Mouse (Mus musculus) Patski (cell line): ENCODE results near the gene Aff3. TPM values are rescaled to one million over a fixed set of nuclear protein-coding genes. Genes with fewer than 3 reads are reported as not detected.

Experiments used
- ATAC-seq: fragments of 100-300 bp; one replicate; pipeline ENCODE4 v1.8.0; 2021
- CTCF ChIA-PET: fragments of 350-600 bp; sonication (Branson Sonifier 250); formaldehyde crosslinking; loops from one replicate; lab custom pipeline; 2022; ENCODE audit warnings: inconsistent platforms; lab: Charles Lee
- POLR2A ChIA-PET: fragments of 350-600 bp; sonication (Branson Sonifier 250); formaldehyde crosslinking; loops from one replicate; lab custom pipeline; 2022; ENCODE audit warnings: antibody characterized with exemption, inconsistent platforms; lab: Charles Lee
- DNase-seq: peaks from one replicate; pipeline ENCODE4 v3.0.0-alpha.2; 2011; ENCODE audit warnings: low read depth, low spot score
- H3K27me3 ChIP-seq: fragments of 371-371 bp; one replicate; pipeline ENCODE4 v1.5.1; 2021
- CTCF ChIP-seq: fragments of 100-300 bp; IDR thresholded peaks from one replicate; pipeline ENCODE4 v1.5.1; 2021
- in situ Hi-C: fragments of 300-500 bp; cut with MboI; formaldehyde crosslinking; loops from 3 replicates; pipeline ENCODE4 v1.11.1; 2018; ENCODE audit warnings: low pct_unique_long_range_greater_than_20kb, mixed read lengths
- polyA plus RNA-seq: library from polyadenylated mRNA; unstranded; gene quantifications from one replicate; pipeline ENCODE4 v1.2.3, GENCODE M21; 2021

Gene Aff3
- polyA plus RNA-seq, 1 experiment from 2014 or later: 0.39 TPM

DNA sequence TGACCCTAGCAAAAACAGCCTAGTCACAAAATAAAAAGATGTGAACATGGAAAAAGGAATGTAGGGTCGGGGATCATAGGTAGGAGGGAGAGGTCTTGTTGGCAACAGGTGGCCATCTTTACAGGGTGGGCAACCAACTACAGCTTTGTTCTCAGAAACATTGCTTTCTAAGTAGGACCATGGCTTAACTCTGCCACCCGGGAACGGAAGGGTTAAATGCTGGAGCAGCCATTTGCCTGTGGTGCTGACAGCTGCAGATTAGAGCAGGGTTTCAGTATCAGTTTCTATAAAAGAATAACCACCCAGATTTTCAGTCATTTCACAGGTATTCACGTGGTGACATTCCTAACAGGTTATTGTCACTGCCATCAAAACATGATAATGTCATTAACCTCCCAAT, 317.4 kb downstream of the Aff3 start:
- no peak for TF ChIP-seq CTCF
- H3K27me3 ChIP-seq: no peaks in the 10 kb centered on the region
- CTCF ChIA-PET: interaction anchor here (1.3 kb wide), 1 partner anchor 12 kb away, joined by 3 read pairs; no protein-coding TSS in a partner anchor
- POLR2A ChIA-PET: no interaction called here
- in situ Hi-C loops: no loop called here
- ATAC-seq (no peak), DNase-seq (no peak)

DNA sequence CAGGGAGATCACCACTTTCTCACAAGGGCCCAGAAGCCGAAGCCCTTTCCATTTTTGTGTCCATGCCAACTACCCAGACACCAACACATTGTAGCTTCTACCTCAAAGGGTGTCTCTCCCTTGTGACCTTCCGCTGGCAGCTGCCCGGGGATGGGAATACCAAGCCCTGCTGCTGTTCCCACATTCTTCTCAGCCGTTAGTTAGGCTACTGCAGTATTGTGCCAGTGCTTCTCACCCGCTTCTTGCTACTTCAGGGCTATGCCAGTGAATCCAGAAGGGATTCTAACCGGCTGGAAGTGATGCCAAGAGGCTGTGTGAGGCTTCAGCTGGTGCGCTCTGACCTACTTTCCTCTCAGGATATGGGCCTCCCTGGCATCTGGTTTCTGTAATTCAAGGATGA, 330.5 kb downstream of the Aff3 start:
- in situ Hi-C loops: no loop called here
- no peak for TF ChIP-seq CTCF
- no peaks in the 10 kb centered on the region for H3K27me3 ChIP-seq
- ChIA-PET POLR2A (no interaction called here), CTCF (interaction anchor here (0.8 kb wide), 1 partner anchor 13 kb away, joined by 3 read pairs; no protein-coding TSS in a partner anchor)
- no peak for ATAC-seq
- no peak for DNase-seq

GRCm38 (mm10) chr1:38332919-38333318, 331.8 kb downstream of the Aff3 start:
- ChIA-PET POLR2A (interaction anchor here (0.5 kb wide), 1 partner anchor 462 kb away, joined by 7 read pairs; no protein-coding TSS in a partner anchor), CTCF (interaction anchor here (1.1 to 1.2 kb wide), 3 partner anchors 18 to 148 kb away, joined by 3 read pairs; no protein-coding TSS in a partner anchor)
- TF ChIP-seq CTCF: no peak
- no peaks in the 10 kb centered on the region for H3K27me3 ChIP-seq
- in situ Hi-C loops: no loop called here
- no peak for DNase-seq
- ATAC-seq: no peak

- POLR2A ChIA-PET: no interaction called here
- no peak for ATAC-seq
- no peak for DNase-seq
- in situ Hi-C loops: no loop called here
- no peaks in the 10 kb centered on the region for H3K27me3 ChIP-seq
- CTCF ChIA-PET: no interaction called here
- TF ChIP-seq CTCF: no peak
These were observed 340.5 kb downstream of the Aff3 start for GRCm38 (mm10) chr1:38324206-38324605.

DNA sequence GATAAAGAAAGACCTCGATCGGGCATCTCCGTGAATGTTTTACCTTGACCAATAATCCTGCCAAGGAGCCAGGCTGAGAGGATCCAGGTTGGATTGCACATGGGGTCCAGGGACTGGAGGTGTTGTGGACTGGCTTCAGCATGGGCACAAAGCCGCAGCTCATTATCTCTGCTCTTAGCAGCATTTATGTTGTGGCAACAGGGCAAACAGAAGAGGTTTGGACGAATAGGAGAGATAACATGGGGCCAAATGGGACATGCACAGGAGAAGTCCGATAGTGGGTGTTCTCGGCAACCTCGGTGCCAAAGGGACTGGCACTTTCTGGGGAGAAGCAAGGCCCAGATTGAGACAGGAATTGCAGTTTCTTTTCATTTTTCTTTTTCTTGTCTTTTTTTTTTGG, 342.9 kb downstream of the Aff3 start:
- CTCF ChIA-PET: no interaction called here
- no peak for TF ChIP-seq CTCF
- ATAC-seq (no peak), DNase-seq (no peak)
- POLR2A ChIA-PET: no interaction called here
- in situ Hi-C loops: no loop called here
- no peaks in the 10 kb centered on the region for H3K27me3 ChIP-seq

- H3K27me3 ChIP-seq: no peaks in the 10 kb centered on the region
- ChIA-PET CTCF (interaction anchor here (0.7 to 0.8 kb wide), 2 partner anchors 14 to 115 kb away, joined by 3 read pairs; no protein-coding TSS in a partner anchor), POLR2A (no interaction called here)
- ATAC-seq: no peak
- in situ Hi-C loops: no loop called here
- no peak for TF ChIP-seq CTCF
- no peak for DNase-seq
These were observed 343.8 kb downstream of the Aff3 start for GRCm38 (mm10) chr1:38320971-38321305.

GRCm38 (mm10) chr1:38320126-38320970, 344.4 kb downstream of the Aff3 start:
- ChIA-PET CTCF (interaction anchor here (0.7 to 0.8 kb wide), 2 partner anchors 14 to 114 kb away, joined by 3 read pairs; no protein-coding TSS in a partner anchor), POLR2A (interaction anchor here (0.6 to 0.7 kb wide), 2 partner anchors 10 to 23 kb away, joined by 4 to 5 read pairs; no protein-coding TSS in a partner anchor)
- DNase-seq (no peak), ATAC-seq (no peak)
- in situ Hi-C loops: no loop called here
- TF ChIP-seq CTCF: no peak
- H3K27me3 ChIP-seq: no peaks in the 10 kb centered on the region

GRCm38 (mm10) chr1:38318614-38319013, 346.1 kb downstream of the Aff3 start:
- no peak for ATAC-seq

DNA sequence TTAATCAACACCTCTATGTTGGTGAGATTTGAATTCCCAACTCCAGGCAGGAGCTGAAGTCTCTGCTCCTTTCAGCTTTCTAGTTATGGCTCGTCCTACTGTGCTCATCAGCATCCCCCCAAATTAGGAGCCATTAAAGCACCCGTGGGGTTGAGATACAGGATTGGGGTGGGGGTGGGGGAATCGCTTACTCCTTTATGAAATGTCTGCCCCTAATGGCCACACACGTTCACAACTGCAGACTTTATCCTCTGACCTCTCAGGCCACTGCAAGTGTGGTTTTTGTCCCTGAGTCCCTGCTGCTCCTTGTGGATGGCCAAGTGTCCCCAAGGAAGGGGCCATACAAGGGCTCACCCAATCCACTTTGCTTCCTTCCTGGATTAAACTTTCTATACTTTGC, 348.8 kb downstream of the Aff3 start:
- TF ChIP-seq CTCF: no peak
- ChIA-PET CTCF (no interaction called here), POLR2A (no interaction called here)
- DNase-seq (no peak), ATAC-seq (no peak)
- no peaks in the 10 kb centered on the region for H3K27me3 ChIP-seq
- in situ Hi-C loops: no loop called here

More at GRCm38 (mm10) chr1:38318614-38319013, 346.1 kb downstream of the Aff3 start:
- in situ Hi-C loops: no loop called here
- no peak for DNase-seq
- ChIA-PET CTCF (no interaction called here), POLR2A (no interaction called here)
- no peak for TF ChIP-seq CTCF
- no peaks in the 10 kb centered on the region for H3K27me3 ChIP-seq

DNA sequence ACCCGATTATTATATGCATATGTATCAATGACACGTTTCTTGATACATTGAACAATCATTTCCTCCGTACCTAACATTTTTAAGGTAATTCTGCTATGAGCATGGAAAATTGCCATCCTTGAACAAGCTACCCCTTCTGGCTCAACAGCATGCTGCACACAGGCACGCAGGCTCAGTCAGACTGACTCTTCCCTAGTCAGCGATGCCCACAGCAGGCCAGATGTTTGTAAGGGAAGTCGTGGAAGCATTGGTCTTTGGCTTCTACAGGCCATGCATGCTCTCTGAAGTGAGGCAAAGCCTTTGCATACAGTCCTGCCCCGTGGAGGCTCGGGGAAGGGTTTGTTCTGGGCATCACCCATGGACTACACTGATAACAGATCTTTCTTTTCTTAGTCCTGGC, 354.3 kb downstream of the Aff3 start:
- POLR2A ChIA-PET: interaction anchor here (0.6 kb wide), 1 partner anchor 9 kb away, joined by 5 read pairs; no protein-coding TSS in a partner anchor
- in situ Hi-C loops: no loop called here
- TF ChIP-seq CTCF: no peak
- CTCF ChIA-PET: interaction anchor here (1.5 kb wide), 1 partner anchor 459 kb away, joined by 4 read pairs; no protein-coding TSS in a partner anchor
- no peak for DNase-seq
- ATAC-seq: no peak
- H3K27me3 ChIP-seq: no peaks in the 10 kb centered on the region

DNA sequence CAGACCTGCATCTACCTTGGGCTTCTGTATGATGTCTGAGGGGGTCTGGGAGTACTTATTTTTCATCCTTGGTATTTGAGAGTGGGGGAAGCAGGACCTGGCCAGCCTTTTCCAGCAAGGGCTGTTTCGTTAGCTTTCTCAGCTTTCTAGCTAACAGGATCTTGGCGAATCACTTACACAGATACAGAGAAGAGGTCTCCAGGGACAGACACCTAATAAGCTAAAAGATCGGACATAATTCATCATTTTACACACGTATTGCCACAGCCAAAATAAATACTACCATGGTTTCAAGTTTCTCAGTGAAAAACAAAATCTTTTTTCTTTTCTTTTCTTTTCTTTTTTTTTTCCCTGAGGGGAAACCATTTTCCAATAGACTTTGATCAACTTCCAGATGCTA, 354.7 kb downstream of the Aff3 start:
- no peak for TF ChIP-seq CTCF
- in situ Hi-C loops: no loop called here
- ATAC-seq: no peak
- POLR2A ChIA-PET: no interaction called here
- CTCF ChIA-PET: interaction anchor here (1.5 kb wide), 1 partner anchor 460 kb away, joined by 4 read pairs; no protein-coding TSS in a partner anchor
- no peak for DNase-seq
- H3K27me3 ChIP-seq: no peaks in the 10 kb centered on the region
